Mouse (Mus musculus) spleen, postnatal 10 days (tissue): ENCODE measurements around the gene Rpl7a.

ENCODE experiments used
- DNase-seq, 2 experiments: peaks; one replicate each; pipeline ENCODE4 v3.0.0; 2021 to 2022; ENCODE audit warnings: low spot score in 2 of 2

The Rpl7a gene

DNA sequence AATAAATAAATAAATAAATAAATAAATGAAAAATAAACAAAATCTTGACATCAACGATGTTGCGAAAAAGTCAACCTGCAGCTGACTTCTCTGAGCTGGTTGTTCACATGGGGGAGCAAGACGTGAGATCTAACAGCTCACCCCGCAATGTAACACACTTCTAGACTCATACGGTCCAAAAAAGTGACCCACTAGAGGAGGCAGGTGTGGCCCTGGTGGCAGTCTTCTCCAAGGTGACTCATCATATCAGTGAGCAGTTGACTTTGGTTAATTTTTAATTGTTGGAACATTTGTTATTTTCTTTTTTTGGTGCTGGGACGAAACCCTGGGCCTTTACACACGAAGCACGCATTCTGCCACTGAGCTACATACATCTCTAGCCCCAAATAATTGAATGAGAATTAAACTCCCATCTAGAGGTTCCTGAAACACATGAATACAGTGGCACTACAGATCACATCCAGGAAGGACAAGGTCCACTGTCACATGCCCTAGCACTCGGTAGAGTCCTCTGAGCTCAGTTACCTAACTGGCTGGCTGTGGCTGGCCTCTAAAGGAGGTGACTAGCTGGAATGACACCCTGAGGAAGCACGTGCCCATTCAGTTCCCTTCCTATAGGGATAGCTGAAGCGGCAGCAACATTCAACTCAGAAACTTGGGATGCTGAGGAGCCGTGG lies 46.4 kb downstream of the Rpl7a start:
- no peak for DNase-seq

- DNase-seq = no peak
Measured at GRCm38 (mm10) chr2:26957488-26957859, 46.9 kb downstream of the Rpl7a start.

- no peak for DNase-seq
Measured at GRCm38 (mm10) chr2:26960756-26961155, 50.2 kb downstream of the Rpl7a start.
